Mouse (Mus musculus): ENCODE results near the gene Tdpoz5.
"Not testable (repeated sequence)": the region's sequence is repeated elsewhere in the genome, so short reads cannot be mapped to it uniquely, and the experiment has no call there.

Gene Tdpoz5

DNA sequence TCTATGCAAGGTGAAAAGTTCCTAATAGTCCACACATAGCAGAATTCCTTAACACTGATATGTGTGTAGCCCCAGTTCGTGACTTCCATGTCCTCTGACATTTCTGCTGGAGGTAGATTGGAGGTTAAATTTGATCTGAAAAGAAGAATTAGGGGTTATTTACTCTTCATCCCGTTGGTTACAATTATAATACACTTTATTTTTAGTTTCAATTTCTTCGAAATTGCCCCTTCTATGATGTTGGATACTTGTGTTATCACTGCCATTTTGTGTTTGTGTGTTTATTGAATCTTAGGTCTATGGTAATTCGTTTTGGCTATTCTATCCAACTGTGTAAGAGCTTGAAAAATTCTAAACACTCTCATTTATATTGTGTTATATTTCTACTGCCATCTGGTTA lies at the start of gene Tdpoz5:
Gene Tdpoz5 (minus strand): TSS at position 101 of the 400 bp plus-strand sequence.
- not testable (repeated sequence) for DNase-seq

GRCm38 (mm10) chr3:93968938-93969337 lies 7.8 kb upstream of the Tdpoz5 start:
- not testable (repeated sequence) for DNase-seq

DNA sequence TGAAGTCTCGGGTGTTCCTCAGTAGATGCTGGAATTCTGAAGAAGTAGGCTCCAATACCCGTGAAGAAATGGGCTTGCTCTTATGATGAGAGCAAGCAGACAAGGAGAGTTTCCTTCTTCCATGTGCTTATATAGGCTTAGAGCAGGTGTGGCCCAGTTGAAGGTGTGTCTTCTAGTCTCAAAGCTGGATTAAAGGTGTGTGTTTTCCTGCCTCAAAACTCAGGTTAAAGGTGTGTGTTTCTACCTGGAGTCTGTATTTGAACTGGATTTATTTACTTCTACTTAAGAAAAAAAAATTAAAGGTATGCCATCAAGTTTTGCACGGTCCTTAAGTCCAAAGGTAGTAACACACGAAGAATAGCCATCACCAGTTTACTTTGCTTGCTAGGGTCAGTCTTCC lies 17.7 kb downstream of the Tdpoz5 start, which contains the start of gene Gm9117:
Gene Gm9117 (minus strand): TSS at position 101 of the 400 bp plus-strand sequence.
- not testable (repeated sequence) for DNase-seq

GRCm38 (mm10) chr3:93938386-93938785 lies 22.7 kb downstream of the Tdpoz5 start:
- not testable (repeated sequence) for DNase-seq

Measured in cerebellum, adult 18-20 months (tissue).